Mouse (Mus musculus) embryonic stem cell, embryonic (primary cell): ENCODE measurements around the gene S100a5.

ENCODE experiments used
- CTCF ChIA-PET, 4 experiments: fragments of 300-600 bp in 2 of 4; fragments of 350-600 bp in 2 of 4; sonication (Branson Sonifier 250); formaldehyde crosslinking; loops; one replicate each; lab custom pipeline; 2022; ENCODE audit warnings: inconsistent platforms in 2 of 4; lab: Charles Lee
- POLR2A ChIA-PET, 4 experiments: fragments of 300-600 bp in 2 of 4; fragments of 350-600 bp in 2 of 4; sonication (Branson Sonifier 250); formaldehyde crosslinking; loops; one replicate each; lab custom pipeline; 2022; ENCODE audit warnings: antibody characterized with exemption in 4 of 4, inconsistent platforms in 1 of 4; lab: Charles Lee

The S100a5 gene

GRCm38 (mm10) chr3:90594466-90594865, 13.9 kb upstream of the S100a5 start:
- CTCF ChIA-PET = interaction anchor here in 2 of 4 experiments (0.6 to 1.1 kb wide), 3 partner anchors 15 to 132 kb away, joined by 3 to 5 read pairs (median 4); no protein-coding TSS in a partner anchor
- POLR2A ChIA-PET = interaction anchor here in 2 of 4 experiments (1.2 to 1.5 kb wide), 4 partner anchors 9 to 81 kb away, joined by 3 to 4 read pairs (median 3); no protein-coding TSS in a partner anchor

DNA sequence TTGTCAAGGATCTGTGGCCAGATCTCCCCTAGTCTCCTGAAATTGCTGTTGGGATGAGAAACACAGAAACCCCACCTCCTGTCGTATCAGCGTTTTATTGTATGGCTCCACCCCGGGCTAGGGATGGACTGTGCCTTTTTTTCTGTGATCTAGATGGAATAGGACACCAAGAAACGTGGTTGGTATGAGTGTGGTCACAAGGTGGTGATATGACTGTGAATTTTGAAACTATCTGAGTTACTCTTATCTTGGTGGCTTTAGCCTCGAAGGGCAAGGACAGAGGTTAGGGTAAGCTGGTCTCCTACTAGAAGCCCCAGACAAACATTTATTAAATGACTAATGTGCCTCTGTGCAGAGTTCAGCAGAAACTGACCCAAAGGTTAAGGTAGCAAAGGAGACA, 12.8 kb upstream of the S100a5 start:
- CTCF ChIA-PET = interaction anchor here in 2 of 4 experiments (1.1 to 1.6 kb wide), 4 partner anchors 9 to 44 kb away, joined by 3 to 6 read pairs (median 4); no protein-coding TSS in a partner anchor
- POLR2A ChIA-PET = interaction anchor here in 1 of 4 experiments (1.3 to 1.5 kb wide), 3 partner anchors 8 to 19 kb away, joined by 3 to 6 read pairs (median 4); no protein-coding TSS in a partner anchor

DNA sequence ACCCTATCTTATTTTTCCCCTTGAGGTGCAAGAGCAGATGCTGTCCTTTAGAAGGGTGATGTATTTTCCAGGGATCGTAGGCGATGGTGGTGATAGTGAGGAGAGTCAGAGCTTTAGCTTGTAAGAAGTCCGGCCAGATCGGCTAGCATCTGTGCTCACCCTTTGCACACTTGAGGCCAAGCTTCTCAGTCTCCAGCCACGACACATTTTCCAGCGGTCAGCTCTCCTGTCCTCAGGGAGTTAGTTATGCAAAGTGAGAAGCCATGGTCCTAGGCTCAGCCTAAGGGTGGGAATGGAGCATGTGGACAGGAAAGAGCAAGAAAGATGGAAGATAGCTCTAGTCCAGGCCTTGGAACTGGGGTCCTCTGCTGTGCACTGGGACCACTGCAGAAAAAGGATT, 11.5 kb upstream of the S100a5 start:
- ChIA-PET CTCF (interaction anchor here in 2 of 4 experiments (1.3 to 1.6 kb wide), 4 partner anchors 10 to 106 kb away, joined by 4 to 6 read pairs (median 4); partner anchors contain the start of gene Snapin (in 1 of the 2)), POLR2A (interaction anchor here in 2 of 4 experiments (0.7 to 1.3 kb wide), 2 partner anchors 9 to 17 kb away, joined by 3 to 6 read pairs; no protein-coding TSS in a partner anchor)

- ChIA-PET POLR2A (interaction anchor here (0.6 to 1.6 kb wide), 5 partner anchors 10 to 90 kb away, joined by 3 to 4 read pairs (median 3); no protein-coding TSS in a partner anchor), CTCF (interaction anchor here in 1 of 4 experiments (1.4 kb wide), 1 partner anchor 11 kb away, joined by 3 read pairs; no protein-coding TSS in a partner anchor)
Measured at GRCm38 (mm10) chr3:90597736-90598135, 10.6 kb upstream of the S100a5 start.

DNA sequence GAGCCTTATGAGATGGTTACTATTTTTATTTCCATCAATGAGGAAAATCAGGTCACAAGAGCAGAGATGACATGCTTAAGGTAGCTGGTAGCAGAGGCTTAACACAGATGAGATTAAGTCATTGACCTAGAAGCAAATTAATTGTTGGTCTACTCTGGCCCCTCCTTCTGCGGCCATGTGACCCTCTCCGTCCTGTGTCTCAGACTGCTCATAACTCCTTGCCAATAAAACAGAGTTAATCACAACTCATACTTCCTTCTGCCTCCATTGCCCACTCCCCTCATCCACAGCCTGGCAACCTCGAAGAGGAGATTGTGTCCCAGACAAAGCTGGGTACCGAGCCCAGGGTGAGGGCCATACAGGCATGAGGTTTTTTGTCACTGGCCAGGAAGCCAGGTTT, 10.1 kb upstream of the S100a5 start:
- POLR2A ChIA-PET = interaction anchor here in 2 of 4 experiments (0.6 to 1.6 kb wide), 4 partner anchors 8 to 90 kb away, joined by 3 to 4 read pairs (median 3); partner anchors contain the start of gene S100a2 (in 1 of the 2)

DNA sequence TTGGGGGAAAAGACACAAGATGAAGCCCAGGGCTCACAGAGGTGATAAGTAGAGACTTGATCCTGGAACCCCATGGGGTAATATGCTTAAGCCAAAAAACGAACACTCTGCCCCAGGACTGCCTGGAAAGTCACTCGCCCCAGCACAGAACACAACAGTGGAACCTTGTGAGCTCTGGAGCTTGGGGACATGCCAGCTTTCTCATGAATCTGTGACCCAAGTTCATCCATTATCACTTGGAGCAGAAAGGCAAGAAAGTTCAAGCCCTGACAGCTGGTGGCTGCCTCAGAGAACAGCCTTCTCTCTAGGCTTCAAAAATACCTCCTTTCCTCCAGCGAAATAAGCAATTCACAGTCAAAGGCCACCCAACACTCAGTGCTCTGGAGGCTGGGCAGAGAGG, 8.9 kb upstream of the S100a5 start:
- CTCF ChIA-PET = interaction anchor here in 1 of 4 experiments (1.0 to 1.9 kb wide), 3 partner anchors 12 to 40 kb away, joined by 4 to 8 read pairs (median 4); no protein-coding TSS in a partner anchor
- POLR2A ChIA-PET = interaction anchor here in 3 of 4 experiments (0.6 to 2.4 kb wide), 4 partner anchors 9 to 578 kb away, joined by 3 to 11 read pairs (median 4); partner anchors contain the start of gene S100a2 (in 1 of the 3)

More for the DNA sequence above, 10.1 kb upstream of the S100a5 start:
- CTCF ChIA-PET = interaction anchor here in 2 of 4 experiments (0.6 to 1.4 kb wide), 2 partner anchors 11 to 111 kb away, joined by 3 to 10 read pairs; no protein-coding TSS in a partner anchor

GRCm38 (mm10) chr3:90600036-90600435, 8.3 kb upstream of the S100a5 start:
- ChIA-PET POLR2A (interaction anchor here in 3 of 4 experiments (0.5 to 2.4 kb wide), 6 partner anchors 11 to 577 kb away, joined by 3 to 11 read pairs (median 4); partner anchors contain the start of gene S100a14 (in 1 of the 3)), CTCF (interaction anchor here in 3 of 4 experiments (0.6 to 1.9 kb wide), 5 partner anchors 13 to 220 kb away, joined by 3 to 8 read pairs (median 4); no protein-coding TSS in a partner anchor)

DNA sequence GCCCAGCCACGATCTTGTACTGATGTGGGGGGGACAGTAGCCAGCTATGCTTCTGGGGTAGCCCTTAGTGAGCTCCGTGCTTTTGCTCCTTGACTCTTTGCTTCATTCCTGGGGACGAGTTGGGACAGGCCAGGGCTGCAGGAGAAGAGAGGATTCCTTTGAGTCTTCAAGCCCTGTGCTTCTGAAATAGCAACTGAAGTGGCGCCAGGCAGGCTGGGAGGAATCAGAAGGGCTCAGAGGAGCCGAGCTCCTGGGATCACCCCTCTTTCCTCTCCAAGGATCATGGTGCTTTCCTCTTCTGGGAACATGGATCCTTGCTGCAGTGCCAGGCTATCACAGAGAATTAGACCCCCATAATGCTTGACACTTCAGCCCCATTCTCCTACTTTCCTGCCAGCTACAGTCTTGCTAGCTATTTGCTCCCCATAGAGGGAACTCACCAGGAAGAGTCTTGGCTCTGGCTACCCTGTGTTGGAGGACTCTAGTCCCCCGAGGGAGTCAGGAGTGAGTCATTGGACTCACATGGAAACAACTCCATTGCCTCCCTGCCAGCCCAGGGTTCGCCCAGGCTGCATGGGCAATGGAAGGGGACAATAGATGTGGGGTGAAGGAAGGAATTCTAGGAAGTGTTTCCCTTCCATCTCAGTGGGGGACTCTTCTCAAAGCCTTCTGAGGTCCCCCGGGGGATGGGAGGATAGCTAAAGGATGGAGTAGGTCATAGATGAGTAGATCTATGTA, 7.7 kb upstream of the S100a5 start:
- POLR2A ChIA-PET = interaction anchor here in 2 of 4 experiments (0.7 to 2.4 kb wide), 5 partner anchors 10 to 91 kb away, joined by 3 to 11 read pairs (median 4); partner anchors contain the start of genes Chtop (in 1 of the 2) and S100a14 (in 1 of the 2)
- CTCF ChIA-PET = interaction anchor here in 3 of 4 experiments (0.6 to 1.9 kb wide), 5 partner anchors 14 to 221 kb away, joined by 3 to 8 read pairs (median 4); no protein-coding TSS in a partner anchor

- ChIA-PET POLR2A (interaction anchor here in 2 of 4 experiments (0.6 to 2.4 kb wide), 3 partner anchors 10 to 92 kb away, joined by 3 to 11 read pairs (median 3); partner anchors contain the start of gene Chtop (in 1 of the 2)), CTCF (no interaction called here)
Measured at GRCm38 (mm10) chr3:90601486-90602110, 6.7 kb upstream of the S100a5 start, which contains the start of gene Gm42674. Gene Gm42674, plus strand, starts transcription at chr3:90601904.

DNA sequence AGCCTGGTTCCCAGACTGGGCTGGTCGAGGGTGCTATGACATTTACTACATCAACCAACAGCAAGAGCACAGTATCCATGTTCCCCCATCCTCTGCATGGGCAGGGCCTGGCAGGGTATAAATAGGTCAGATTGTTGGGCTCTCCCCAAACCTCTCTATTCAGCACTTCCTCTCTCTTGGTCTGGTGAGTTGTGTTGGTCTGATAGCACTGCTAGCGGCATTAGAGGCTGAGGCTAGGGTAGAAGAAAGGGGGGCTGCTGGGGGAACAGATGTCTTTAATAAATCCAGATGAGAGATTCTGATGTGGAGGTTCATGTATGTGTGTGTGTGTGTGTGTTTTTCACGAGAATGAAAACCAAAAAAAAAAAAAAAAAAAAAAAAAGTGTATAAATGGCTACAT, 4.7 kb upstream of the S100a5 start, which contains the start of gene S100a4:
Gene S100a4, plus strand, starts transcription at position 149 of the 400 bp plus-strand sequence.
- ChIA-PET CTCF (interaction anchor here in 3 of 4 experiments (0.9 to 1.8 kb wide), 3 partner anchors 17 to 408 kb away, joined by 3 to 8 read pairs (median 3); no protein-coding TSS in a partner anchor), POLR2A (interaction anchor here in 3 of 4 experiments (0.6 to 1.6 kb wide), 9 partner anchors 9 to 1425 kb away, joined by 3 to 4 read pairs (median 4); partner anchors contain the start of gene S100a6 (in 1 of the 3))

GRCm38 (mm10) chr3:90604416-90604815, 3.9 kb upstream of the S100a5 start:
- ChIA-PET POLR2A (interaction anchor here in 3 of 4 experiments (0.6 to 1.6 kb wide), 11 partner anchors 8 to 1426 kb away, joined by 3 to 6 read pairs (median 4); partner anchors contain the start of gene S100a6 (in 1 of the 3)), CTCF (interaction anchor here (0.5 to 2.0 kb wide), 7 partner anchors 10 to 38 kb away, joined by 3 to 8 read pairs (median 3); no protein-coding TSS in a partner anchor)

DNA sequence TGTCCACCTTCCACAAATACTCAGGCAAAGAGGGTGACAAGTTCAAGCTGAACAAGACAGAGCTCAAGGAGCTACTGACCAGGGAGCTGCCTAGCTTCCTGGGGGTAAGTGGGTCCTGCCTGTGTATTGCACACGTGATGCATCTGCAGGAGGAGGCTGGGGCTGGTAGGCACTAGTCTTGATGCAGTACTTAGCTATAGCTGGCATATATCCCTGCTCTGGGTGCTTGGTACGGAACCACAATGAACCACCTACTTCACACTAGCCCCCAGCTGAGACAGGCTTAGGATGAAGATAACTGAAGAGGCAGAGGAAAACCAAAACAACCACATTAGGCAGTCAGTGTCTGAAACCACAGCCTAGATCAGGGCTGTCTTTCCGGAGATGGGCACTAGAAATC, 3.3 kb upstream of the S100a5 start:
- POLR2A ChIA-PET = interaction anchor here in 2 of 4 experiments (1.1 to 1.6 kb wide), 4 partner anchors 9 to 92 kb away, joined by 3 to 6 read pairs (median 4); no protein-coding TSS in a partner anchor
- CTCF ChIA-PET = interaction anchor here (0.5 to 2.0 kb wide), 7 partner anchors 9 to 37 kb away, joined by 3 to 8 read pairs (median 4); no protein-coding TSS in a partner anchor

DNA sequence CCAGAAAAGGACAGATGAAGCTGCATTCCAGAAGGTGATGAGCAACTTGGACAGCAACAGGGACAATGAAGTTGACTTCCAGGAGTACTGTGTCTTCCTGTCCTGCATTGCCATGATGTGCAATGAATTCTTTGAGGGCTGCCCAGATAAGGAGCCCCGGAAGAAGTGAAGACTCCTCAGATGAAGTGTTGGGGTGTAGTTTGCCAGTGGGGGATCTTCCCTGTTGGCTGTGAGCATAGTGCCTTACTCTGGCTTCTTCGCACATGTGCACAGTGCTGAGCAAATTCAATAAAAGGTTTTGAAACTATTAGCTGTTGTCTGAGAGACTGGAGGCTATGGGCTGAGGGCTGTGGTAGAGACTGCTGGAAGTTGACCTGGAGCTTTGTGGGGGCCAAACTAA, 2.6 kb upstream of the S100a5 start:
- ChIA-PET POLR2A (interaction anchor here in 1 of 4 experiments (1.6 kb wide), 1 partner anchor 9 kb away, joined by 6 read pairs; no protein-coding TSS in a partner anchor), CTCF (interaction anchor here in 3 of 4 experiments (1.0 to 2.0 kb wide), 5 partner anchors 8 to 34 kb away, joined by 3 to 8 read pairs (median 5); no protein-coding TSS in a partner anchor)

GRCm38 (mm10) chr3:90606185-90606584, 2.1 kb upstream of the S100a5 start:
- ChIA-PET POLR2A (interaction anchor here in 1 of 4 experiments (0.7 kb wide), 1 partner anchor 241 kb away, joined by 4 read pairs; no protein-coding TSS in a partner anchor), CTCF (interaction anchor here in 2 of 4 experiments (0.5 to 1.0 kb wide), 2 partner anchors 8 to 351 kb away, joined by 4 to 5 read pairs; no protein-coding TSS in a partner anchor)

DNA sequence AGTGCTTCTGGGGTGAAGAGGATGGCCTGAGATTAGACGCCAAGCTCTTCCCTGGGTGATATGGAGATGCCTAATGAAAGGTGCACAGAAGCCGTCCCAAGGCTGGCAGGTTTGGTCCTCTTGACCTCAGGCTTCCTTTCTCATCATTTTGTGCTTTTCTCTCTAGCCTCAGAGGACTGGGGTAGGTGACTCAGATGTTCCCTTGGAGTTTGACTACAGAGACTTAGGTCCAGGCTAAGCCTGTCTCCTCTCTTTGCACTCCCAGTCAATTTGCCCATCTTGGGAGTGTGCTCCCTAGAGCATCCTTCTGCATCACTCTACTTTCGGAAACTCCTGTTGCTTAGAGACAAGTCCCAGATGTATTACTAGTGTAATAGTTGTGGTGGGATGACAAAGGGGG, 962 bp upstream of the S100a5 start:
- POLR2A ChIA-PET = no interaction called here
- CTCF ChIA-PET = interaction anchor here in 1 of 4 experiments (1.2 kb wide), 1 partner anchor 102 kb away, joined by 3 read pairs; no protein-coding TSS in a partner anchor

GRCm38 (mm10) chr3:90609102-90609501, 779 bp downstream of the S100a5 start:
- ChIA-PET CTCF (interaction anchor here in 1 of 4 experiments (0.7 kb wide), 1 partner anchor 15 kb away, joined by 5 read pairs; no protein-coding TSS in a partner anchor), POLR2A (interaction anchor here in 1 of 4 experiments (0.7 kb wide), 1 partner anchor 59 kb away, joined by 3 read pairs; no protein-coding TSS in a partner anchor)
